Mouse (Mus musculus): ENCODE data around the gene Hoxa2.

DNA sequence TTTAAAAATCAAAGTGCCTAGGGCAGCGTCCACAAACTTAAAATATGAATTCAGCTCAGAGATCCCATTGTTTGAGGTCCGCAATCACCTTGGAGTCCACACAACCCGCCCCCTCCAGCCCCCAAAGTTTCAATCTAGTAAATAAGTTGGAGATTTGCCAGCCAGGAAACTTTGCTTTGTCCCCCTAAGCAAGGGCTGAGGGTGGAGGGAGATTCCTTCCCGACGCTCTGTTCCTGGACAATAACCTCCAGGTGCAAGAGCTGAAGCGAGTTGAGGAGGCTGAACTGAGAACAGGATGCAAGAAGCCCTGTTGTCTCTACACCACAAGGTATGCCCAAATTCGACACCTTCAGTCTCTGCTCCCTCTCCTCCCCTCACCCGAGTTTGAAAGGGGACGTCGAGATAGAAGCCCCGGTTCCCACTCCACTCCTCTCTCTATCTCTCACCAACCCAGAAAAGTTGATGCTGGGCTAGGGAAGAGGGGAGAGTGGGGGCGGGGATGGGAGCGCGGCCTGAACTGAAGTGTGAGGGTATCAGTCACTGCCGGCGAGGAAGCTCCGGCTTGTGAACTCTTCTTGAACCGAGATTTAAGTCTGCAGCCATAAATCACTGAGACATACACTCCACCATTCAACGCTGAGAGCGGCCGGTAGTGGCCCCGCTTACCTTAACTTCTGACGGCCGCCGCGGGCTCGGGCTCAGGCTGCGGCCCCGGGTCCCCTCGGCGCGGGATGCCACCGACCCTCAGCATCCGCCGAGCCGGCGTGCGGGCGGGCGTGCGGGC is 10.5 kb upstream of the Hoxa2 start:
- TF ChIP-seq CTCF (IDR thresholded peaks at IDR 0.05; ENCODE audit: low read depth, low read length) (no peak), TAL1 (conservative IDR thresholded peaks at IDR 0.05; ENCODE audit: low read depth, low read length) (no peak), GATA2 (IDR thresholded peaks at IDR 0.05; ENCODE audit: borderline replicate concordance, low read depth, low read length) (no peak), POLR2AphosphoS5 (IDR thresholded peaks at IDR 0.05; ENCODE audit: insufficient replicate concordance, low read depth, low read length) (no peak), GATA1 (IDR thresholded peaks at IDR 0.05; ENCODE audit: borderline replicate concordance, low read length) (no peak)

All from G1E (cell line).